Mouse (Mus musculus) midbrain, embryonic 11.5 days (tissue): ENCODE measurements at regions not wholly inside any gene's neighbourhood (a gene's known extent, or its start where the extent isn't known, plus 50 kb on each side); places are given as distances from the start of the nearest gene placed in this dataset.

Source experiments
- ATAC-seq: fragments of 200-750 bp; cut with Nextera tagmentation; 2 replicates; pipeline ENCODE4 v1.8.0; 2017; ENCODE audit warnings: moderate TSS enrichment, moderate library complexity; ENCODE audit not compliant: low FRiP score
- DNase-seq: peaks from one replicate; pipeline ENCODE4 v3.0.0; 2015; ENCODE audit warnings: low spot score; ENCODE audit errors: missing footprints
- H3K27ac ChIP-seq: fragments of 300-500 bp; sonication (generic); 2 replicates; pipeline ENCODE4 v1.5.1; 2014; ENCODE audit warnings: low read depth, low read length
- H3K27me3 ChIP-seq: fragments of 300-500 bp; sonication (generic); 2 replicates; pipeline ENCODE4 v1.6.1; 2014; ENCODE audit warnings: mild to moderate bottlenecking, low read length, moderate library complexity, mixed read lengths; ENCODE audit not compliant: control insufficient read depth, insufficient read depth
- H3K36me3 ChIP-seq: fragments of 300-500 bp; sonication (generic); 2 replicates; pipeline ENCODE4 v1.6.1; 2014; ENCODE audit warnings: mild to moderate bottlenecking, low read length, moderate library complexity, mixed read lengths; ENCODE audit not compliant: control insufficient read depth, insufficient read depth
- H3K4me1 ChIP-seq: fragments of 300-500 bp; sonication (generic); 2 replicates; pipeline ENCODE4 v1.6.1; 2014; ENCODE audit warnings: low read length; ENCODE audit not compliant: control insufficient read depth, insufficient read depth
- H3K4me2 ChIP-seq: fragments of 300-500 bp; sonication (generic); 2 replicates; pipeline ENCODE4 v1.6.1; 2014; ENCODE audit warnings: mild to moderate bottlenecking, moderate library complexity
- H3K4me3 ChIP-seq: fragments of 300-500 bp; sonication (generic); 2 replicates; pipeline ENCODE4 v1.5.1; 2014; ENCODE audit warnings: low read depth, low read length
- H3K9ac ChIP-seq: fragments of 300-500 bp; sonication (generic); 2 replicates; pipeline ENCODE4 v1.6.1; 2014; ENCODE audit warnings: low read length
- H3K9me3 ChIP-seq: fragments of 300-500 bp; sonication (generic); 2 replicates; pipeline ENCODE4 v1.6.1; 2016; ENCODE audit warnings: low read length; ENCODE audit not compliant: control insufficient read depth
- WGBS: fragments of 180-500 bp; shearing (Covaris S2); extraction: QIAGEN DNeasy Blood & Tissue Kit; methylation state at CpG from one replicate; pipeline ENCODE4 v1.1.7; 2014; 5-methylcytosine and 5-hydroxymethylcytosine counted together

DNA sequence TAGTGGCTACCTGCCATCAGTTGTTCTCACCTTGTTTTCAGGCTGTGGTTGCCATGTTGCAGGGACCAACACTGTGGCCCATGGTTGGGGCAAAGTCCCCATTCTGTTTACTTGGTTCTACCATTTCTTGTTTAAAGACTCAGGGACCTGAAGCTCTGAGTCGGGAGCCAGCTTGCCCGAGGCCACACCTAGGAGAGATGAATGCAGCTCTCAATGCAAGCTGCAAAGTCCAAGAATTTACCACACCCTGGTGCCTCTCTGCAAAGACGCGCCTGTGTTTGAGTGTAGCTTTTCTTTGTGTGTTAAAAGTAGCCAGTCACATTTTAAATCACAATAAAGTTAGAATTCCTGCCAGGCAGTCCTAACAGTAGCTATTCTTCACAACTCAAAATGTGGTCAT lies 117.0 kb upstream of the Ccnd2 start:
- DNase-seq (no peak), ATAC-seq (no peak)
- Histone ChIP-seq H3K36me3 (no peaks in the 10 kb centered on the region), H3K9me3 (peaks cover 3% of the 10 kb centered on the region; the same call in 1 of the 2 replicates), H3K4me1 (peaks cover 4% of the 10 kb centered on the region; the same call in 1 of the 2 replicates), H3K27me3 (no peaks in the 10 kb centered on the region), H3K27ac (no peak overlapping the region), H3K9ac (no peak overlapping the region), H3K4me2 (no peak overlapping the region), H3K4me3 (no peak overlapping the region)
- WGBS = 80% methylated on average over 4 of the region's 4 CpGs

DNA sequence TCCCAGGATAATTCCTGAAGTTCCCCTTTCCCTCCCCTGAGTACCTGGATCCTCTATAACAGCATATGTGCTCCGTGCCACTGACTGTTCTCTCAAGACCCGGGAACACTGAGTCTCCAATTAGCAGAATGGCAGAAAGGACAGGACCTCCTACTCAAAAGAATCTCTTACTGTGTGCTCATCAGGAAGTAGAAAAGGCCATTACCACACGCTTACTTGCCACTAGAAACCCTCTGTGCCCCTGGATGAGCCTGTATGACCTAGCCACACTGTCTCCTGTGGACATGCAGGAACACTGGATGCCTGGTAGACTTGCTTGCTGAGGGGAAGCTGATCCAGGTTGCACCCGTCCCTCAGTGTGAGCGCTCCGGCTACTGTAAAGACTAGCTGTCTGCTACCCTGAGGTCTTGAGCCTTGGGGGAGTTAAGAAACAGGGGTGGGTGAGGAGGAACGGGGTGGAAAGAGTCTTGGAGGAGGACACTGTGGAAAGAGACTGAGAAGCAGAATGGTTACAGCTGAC lies 117.6 kb upstream of the Ccnd2 start:
- Histone ChIP-seq H3K36me3 (no peaks in the 10 kb centered on the region), H3K27ac (no peak overlapping the region), H3K9me3 (peaks cover 3% of the 10 kb centered on the region; the same call in 1 of the 2 replicates), H3K4me1 (peaks cover 4% of the 10 kb centered on the region; the same call in 1 of the 2 replicates), H3K9ac (no peak overlapping the region), H3K27me3 (no peaks in the 10 kb centered on the region), H3K4me2 (no peak overlapping the region), H3K4me3 (no peak overlapping the region)
- 83% methylated on average over 7 of the region's 7 CpGs for WGBS
- DNase-seq (peak; percentile 49), ATAC-seq (no peak)

DNA sequence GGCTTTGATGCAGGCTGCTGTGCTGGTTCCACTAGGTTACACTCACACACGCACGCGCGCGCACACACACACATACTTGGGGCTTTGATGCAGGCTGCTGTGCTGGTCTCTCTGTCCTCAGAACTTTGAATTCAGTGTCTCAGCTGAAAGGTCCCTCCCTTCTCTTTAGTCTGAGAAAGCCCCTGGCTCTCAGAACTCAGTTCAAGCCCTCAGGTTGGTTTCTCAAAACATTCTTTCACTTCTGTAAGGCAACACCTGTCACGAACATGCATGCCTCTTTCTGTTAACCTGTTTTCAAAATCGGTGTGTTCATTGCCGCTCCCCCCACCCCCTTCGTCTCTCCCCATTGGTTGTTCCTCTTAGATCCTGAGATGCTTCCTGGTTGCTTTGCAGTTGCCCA lies 118.8 kb upstream of the Ccnd2 start:
- Histone ChIP-seq H3K9ac (no peak overlapping the region), H3K9me3 (peaks cover 5% of the 10 kb centered on the region; the same call in 1 of the 2 replicates), H3K36me3 (no peaks in the 10 kb centered on the region), H3K4me1 (peaks cover 4% of the 10 kb centered on the region; the same call in 1 of the 2 replicates), H3K4me2 (no peak overlapping the region), H3K27ac (no peak overlapping the region), H3K27me3 (no peaks in the 10 kb centered on the region), H3K4me3 (no peak overlapping the region)
- DNase-seq = no peak
- 87% methylated on average over 9 of the region's 9 CpGs for WGBS
- no peak for ATAC-seq

DNA sequence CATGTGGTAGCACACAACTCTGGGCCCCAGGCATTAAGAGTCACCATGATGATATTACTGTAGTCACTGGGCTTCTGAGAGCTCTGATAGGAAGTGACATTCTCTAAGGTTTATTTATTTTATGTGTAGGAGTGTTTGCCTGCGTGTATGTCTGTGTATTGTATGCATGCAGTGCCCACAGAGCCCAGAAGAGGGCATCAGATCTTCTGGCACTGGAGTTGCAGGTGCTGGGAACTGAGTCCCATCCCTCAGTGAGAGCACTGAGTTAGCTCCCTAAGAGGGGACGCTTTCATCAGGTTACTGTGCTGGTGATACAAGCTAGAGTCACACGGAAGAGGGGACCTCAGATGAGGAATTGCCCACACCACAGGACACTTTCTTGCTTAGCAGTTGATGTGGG lies 119.4 kb upstream of the Ccnd2 start:
- ATAC-seq (no peak), DNase-seq (peak; percentile 57)
- H3K27me3 ChIP-seq = no peaks in the 10 kb centered on the region
- 88% methylated on average over 3 of the region's 3 CpGs for WGBS
- no peaks in the 10 kb centered on the region for H3K36me3 ChIP-seq
- H3K9me3 ChIP-seq = peaks cover 5% of the 10 kb centered on the region; the same call in 1 of the 2 replicates
- H3K4me1 ChIP-seq = peaks cover 2% of the 10 kb centered on the region; the same call in 1 of the 2 replicates
- H3K27ac ChIP-seq = no peak overlapping the region
- no peak overlapping the region for H3K9ac ChIP-seq
- no peak overlapping the region for H3K4me2 ChIP-seq
- no peak overlapping the region for H3K4me3 ChIP-seq

DNA sequence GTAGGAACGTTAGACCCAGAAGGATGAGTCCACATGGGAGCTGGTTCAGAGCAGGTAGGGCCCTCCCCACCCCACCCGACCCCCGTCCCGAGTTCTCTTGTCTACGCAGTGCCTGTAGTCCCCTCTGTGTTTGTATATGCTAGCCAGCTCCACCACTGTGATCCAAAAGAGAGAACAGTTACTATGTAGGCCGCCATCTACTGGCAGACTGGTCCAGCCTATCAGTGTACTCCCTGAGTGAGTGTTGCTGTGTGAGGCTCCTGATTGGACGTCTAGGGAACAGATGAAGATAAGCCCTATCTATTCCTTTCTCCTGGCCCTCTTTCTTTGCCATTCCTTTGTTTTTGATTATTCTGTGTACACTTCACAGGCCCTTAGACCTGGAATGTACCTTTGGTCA lies 120.6 kb upstream of the Ccnd2 start:
- H3K9ac ChIP-seq = no peak overlapping the region
- ATAC-seq = 0 out of 2 replicates have a peak, but pooled peaks have one; percentile 40
- peak; percentile 57 for DNase-seq
- no peak overlapping the region for H3K4me3 ChIP-seq
- WGBS = 65% methylated on average over 7 of the region's 7 CpGs
- H3K27me3 ChIP-seq = no peaks in the 10 kb centered on the region
- H3K9me3 ChIP-seq = peaks cover 5% of the 10 kb centered on the region; the same call in 1 of the 2 replicates
- no peak overlapping the region for H3K4me2 ChIP-seq
- H3K27ac ChIP-seq = no peak overlapping the region
- no peaks in the 10 kb centered on the region for H3K36me3 ChIP-seq
- no peaks in the 10 kb centered on the region for H3K4me1 ChIP-seq

DNA sequence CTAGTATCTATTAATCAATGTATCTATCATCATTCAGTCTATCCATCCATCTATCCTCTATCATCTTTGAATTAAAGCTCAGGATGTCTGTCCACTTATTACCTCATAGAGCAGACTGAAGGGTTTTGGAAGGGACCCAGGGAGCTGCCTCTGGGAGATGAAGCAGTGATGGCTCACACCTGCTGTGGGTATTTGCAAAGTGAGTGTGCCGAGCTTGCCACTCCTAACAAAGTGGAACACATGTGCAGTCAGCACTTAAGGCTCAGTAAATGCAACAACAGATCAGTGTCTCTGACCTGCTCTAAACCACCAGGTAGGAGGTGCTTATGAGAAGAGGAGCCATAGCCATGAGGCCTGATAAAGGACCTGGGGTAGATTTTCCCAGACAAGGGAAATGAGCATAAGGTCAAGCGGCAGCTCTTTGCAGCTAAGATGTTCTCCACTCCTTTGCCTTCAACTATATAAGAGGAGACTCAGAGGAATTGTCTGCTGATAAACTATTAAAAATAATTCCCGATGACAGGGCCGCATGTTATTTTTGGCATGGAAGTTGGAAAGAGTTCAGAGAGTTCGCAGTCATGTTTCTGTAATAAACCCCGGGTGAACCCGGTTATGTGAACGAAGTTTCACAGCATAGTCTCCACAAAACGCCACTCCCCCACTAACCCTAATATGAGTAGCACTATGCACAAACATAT lies 122.9 kb upstream of the Ccnd2 start:
- Histone ChIP-seq H3K9me3 (peaks cover 11% of the 10 kb centered on the region; the same call in 1 of the 2 replicates), H3K9ac (no peak overlapping the region), H3K4me3 (no peak overlapping the region), H3K4me2 (no peak overlapping the region), H3K4me1 (no peaks in the 10 kb centered on the region), H3K27ac (no peak overlapping the region), H3K36me3 (no peaks in the 10 kb centered on the region), H3K27me3 (no peaks in the 10 kb centered on the region)
- DNase-seq (peak; percentile 31), ATAC-seq (no peak)
- 96% methylated on average over 9 of the region's 9 CpGs for WGBS

DNA sequence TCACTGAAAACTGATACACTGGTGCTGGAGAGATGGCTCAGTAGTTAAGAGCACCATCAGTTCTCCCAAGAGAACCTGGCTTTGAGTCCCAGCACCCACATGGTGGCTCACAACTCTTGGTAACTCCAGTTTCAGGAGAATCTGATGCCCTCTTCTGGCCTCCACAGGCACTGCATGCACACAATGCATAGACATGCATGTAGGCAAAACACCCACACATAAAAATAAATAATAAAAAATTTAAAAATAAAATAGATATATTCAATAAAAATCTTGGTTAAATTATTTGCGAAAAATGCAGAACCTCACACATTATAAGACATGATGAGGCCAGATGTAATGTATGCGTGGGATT lies 123.4 kb upstream of the Ccnd2 start:
- Histone ChIP-seq H3K4me2 (no peak overlapping the region), H3K4me1 (no peaks in the 10 kb centered on the region), H3K27me3 (no peaks in the 10 kb centered on the region), H3K4me3 (no peak overlapping the region), H3K9me3 (peaks cover 11% of the 10 kb centered on the region; the same call in 1 of the 2 replicates), H3K36me3 (no peaks in the 10 kb centered on the region), H3K9ac (no peak overlapping the region), H3K27ac (no peak overlapping the region)
- ATAC-seq (no peak), DNase-seq (peak; percentile 31)
- 90% methylated on average over 2 of the region's 2 CpGs for WGBS

DNA sequence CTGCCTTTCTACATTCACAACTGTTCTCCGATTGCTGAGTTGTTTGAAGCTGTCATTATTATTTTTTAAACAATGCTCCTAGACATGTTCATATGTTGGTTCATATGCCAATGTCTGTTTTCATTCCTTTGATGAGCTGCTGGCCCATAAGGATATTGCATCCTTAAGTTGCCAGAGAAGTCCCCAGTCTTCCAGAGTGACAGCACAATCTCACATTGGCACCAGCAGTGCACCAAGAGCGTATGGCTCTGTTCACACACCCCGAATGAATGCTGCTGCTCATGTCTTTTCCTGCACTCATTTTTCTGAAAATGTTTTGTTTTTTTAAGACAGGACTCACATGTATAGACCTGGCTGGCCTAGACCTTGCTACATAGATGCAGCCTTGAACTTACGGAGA lies 124.4 kb upstream of the Ccnd2 start:
- no peak for ATAC-seq
- H3K36me3 ChIP-seq = no peaks in the 10 kb centered on the region

DNA sequence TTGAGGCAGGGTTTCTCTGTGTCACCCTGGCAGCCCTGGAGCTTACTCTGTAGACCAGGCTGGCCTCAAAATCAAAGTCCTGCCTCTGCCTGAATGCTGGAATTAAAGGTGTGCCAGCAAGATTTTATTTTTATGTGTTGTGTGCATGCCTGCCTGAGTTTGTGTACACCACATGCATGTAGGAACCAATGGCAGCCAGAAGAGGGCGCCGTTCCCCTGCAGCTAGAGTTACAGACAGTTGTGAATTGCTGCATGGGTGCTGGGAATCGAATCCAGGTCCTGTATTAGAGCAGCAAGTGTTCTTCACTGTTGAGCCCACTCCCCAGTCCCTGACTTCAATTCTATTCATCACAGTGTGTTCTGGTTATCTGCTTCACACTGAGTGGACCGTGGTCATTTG lies 126.4 kb upstream of the Ccnd2 start:
- H3K27me3 ChIP-seq = no peaks in the 10 kb centered on the region
- H3K9ac ChIP-seq = no peak overlapping the region
- no peak overlapping the region for H3K27ac ChIP-seq
- H3K4me3 ChIP-seq = no peak overlapping the region
- H3K9me3 ChIP-seq = peaks cover 8% of the 10 kb centered on the region; the same call in 1 of the 2 replicates
- H3K4me2 ChIP-seq = no peak overlapping the region
- DNase-seq (no peak), ATAC-seq (no peak)
- 79% methylated on average over 4 of the region's 4 CpGs for WGBS
- H3K4me1 ChIP-seq = no peaks in the 10 kb centered on the region
- no peaks in the 10 kb centered on the region for H3K36me3 ChIP-seq

More for the DNA sequence above, 124.4 kb upstream of the Ccnd2 start:
- Histone ChIP-seq H3K4me3 (no peak overlapping the region), H3K4me1 (no peaks in the 10 kb centered on the region), H3K27ac (no peak overlapping the region), H3K4me2 (no peak overlapping the region), H3K9me3 (peaks cover 11% of the 10 kb centered on the region; the same call in 1 of the 2 replicates), H3K27me3 (no peaks in the 10 kb centered on the region), H3K9ac (no peak overlapping the region)
- 96% methylated on average over 4 of the region's 4 CpGs for WGBS
- DNase-seq = peak; percentile 28
